Mouse (Mus musculus): Measurements from ENCODE around the gene Tvp23a.
A peak's percentile ranks its signal among the peaks of the same experiment; 100 is the strongest.

Tvp23a gene

DNA sequence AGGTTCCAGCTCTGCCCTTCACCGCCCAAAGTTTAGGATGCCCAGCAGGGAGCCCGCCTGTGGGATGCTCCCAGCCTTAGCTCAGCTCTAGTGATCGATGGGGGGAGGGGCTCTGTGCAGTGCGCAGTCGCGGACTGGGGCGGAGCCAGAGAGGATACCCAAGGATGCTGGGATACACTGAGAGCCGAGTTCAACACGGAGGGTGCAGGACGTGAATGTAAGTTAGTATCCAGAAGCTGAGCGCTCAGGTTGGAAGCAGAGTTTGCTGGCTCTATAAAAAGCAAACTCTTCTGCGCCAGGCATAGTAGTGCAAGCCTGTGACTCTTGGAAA, at the start of gene Tvp23a:
Tvp23a (minus strand) TSS at position 99 of the 331 bp plus-strand sequence.
- DNase-seq (ENCODE audit: low spot score): peak; percentile 73

DNA sequence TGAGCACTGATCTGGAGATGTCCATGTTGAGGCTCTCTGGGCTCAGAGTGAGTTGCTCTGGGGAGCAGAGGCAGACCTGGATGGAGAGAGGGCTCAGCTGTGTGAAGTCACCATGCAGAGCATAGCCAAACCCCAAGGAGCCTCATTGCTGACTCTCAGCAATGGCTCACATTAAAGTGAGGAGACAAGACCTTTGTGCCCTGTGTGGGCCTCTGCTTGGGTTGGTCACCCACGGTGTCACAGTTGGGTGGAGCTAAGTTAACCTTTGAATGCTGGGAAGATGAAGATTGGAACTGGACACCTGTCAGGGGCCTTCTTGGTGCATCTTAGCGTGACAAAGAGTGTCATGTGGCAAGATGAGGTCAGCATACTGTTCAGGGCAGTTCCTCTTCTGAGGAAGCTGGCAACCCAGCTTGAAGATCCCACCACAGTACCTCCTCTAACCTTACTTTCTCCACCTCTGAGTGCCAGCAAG, 48.7 kb upstream of the Tvp23a start:
- DNase-seq (ENCODE audit: low spot score): no peak

DNA sequence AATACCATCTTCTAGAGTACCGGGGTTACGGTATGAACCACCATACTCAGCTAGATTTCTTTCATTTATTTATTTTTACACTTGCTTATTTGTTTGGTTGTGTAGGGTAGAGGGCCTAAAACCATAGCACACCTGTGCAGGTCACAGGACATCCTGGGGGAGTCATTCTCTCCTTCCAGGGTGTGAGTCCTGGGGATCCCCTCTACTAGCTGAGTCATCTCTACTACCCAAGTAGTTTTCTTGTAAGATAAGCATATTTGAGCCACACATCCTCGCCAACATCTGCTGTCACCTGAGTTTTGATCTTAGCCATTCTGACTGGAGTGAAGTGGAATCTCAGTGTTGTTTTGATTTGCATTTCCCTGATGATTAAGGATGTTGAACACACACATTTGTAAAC, 45.4 kb upstream of the Tvp23a start:
- no peak for DNase-seq (ENCODE audit: low spot score)

DNA sequence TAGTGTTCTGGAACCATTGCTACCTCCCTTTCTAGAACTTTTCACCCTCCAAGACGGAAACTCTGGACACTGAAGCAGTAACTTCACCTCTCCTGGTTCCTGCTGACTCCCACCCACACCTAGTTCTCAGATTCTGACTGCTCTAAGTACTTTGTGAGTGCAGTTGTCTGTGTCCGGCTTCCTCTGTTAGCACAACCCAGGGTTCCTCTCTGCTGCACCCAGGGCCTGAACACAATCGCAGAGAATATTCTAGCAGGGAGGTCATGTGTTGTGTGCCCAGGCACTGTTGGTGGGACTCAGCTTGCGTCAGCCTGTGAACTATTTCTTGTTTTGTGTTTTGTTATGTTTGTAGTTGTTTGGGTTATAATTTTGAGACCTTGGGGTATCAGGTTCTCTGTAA, 44.6 kb upstream of the Tvp23a start:
- DNase-seq (ENCODE audit: low spot score): no peak

DNA sequence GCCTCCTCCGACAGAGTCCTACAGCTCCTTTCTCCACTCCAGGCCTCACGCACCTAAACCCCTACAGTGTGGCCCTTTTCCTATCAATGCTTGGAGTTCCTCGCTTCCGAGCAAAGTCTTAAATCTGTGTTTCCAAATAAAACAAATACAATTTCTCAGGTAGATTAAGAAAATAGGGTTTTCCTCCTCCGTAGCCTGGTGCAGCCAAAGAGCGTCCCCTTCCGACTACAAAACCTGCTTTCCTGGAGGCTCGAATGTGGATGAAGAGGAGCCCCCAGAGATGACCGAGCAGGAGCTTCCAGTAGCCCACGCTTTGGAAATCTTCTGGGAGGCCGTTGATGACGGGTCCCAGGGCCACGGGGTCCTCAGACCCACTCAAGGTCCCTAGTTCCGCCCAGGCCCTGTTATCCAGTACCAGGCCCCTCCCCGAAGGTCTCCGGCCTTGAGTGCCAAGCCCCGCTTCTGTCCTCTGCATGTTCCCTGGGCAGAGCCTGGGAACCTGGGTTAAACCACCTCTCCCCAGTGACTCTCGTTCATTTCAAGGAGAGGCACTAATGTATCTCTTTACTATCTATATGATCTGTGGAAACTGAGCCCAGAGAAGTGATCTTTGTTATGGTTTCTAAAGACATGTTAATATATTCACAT, 43.5 kb upstream of the Tvp23a start:
- DNase-seq (ENCODE audit: low spot score): no peak

DNA sequence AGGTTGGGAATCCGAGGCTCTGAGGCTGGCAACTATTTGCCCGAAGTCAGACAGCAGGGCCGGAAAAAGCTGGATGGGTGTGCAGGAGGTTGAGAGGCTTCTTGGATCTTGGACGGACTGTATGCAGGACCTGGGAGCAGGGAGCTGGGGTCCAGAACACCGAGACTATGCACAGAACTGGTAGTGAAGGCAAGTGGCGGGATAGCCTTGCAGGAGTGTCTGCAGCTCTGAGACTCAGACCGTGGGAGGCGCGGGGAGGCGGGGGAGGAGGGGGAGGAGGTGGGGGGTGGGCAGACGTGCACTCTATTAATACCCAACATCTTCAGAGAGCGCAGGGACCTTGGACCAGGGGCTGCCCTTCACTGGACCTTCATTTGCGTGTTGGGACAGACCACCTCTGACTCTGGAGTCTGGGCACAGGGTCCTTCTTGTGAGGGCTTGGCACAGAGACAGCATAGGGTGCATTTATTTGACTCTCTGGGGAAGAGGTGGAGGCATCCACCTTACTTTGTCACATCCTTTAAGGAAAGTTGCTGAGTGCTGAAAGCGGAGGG, 42.8 kb upstream of the Tvp23a start:
- DNase-seq (ENCODE audit: low spot score): no peak

GRCm38 (mm10) chr16:10489483-10489882, 42.3 kb upstream of the Tvp23a start:
- no peak for DNase-seq (ENCODE audit: low spot score)

GRCm38 (mm10) chr16:10488769-10489481, 41.8 kb upstream of the Tvp23a start:
- DNase-seq (ENCODE audit: low spot score): no peak

GRCm38 (mm10) chr16:10487895-10488493, 40.8 kb upstream of the Tvp23a start:
- no peak for DNase-seq (ENCODE audit: low spot score)

- no peak for DNase-seq (ENCODE audit: low spot score)
These were observed 39.8 kb upstream of the Tvp23a start for GRCm38 (mm10) chr16:10486993-10487392.

GRCm38 (mm10) chr16:10482343-10482742, 35.2 kb upstream of the Tvp23a start:
- no peak for DNase-seq (ENCODE audit: low spot score)

GRCm38 (mm10) chr16:10479857-10480256, 32.7 kb upstream of the Tvp23a start, which contains the start of gene Ciita:
Gene Ciita (plus strand): TSS chr16:10480059.
- no peak for DNase-seq (ENCODE audit: low spot score)

DNA sequence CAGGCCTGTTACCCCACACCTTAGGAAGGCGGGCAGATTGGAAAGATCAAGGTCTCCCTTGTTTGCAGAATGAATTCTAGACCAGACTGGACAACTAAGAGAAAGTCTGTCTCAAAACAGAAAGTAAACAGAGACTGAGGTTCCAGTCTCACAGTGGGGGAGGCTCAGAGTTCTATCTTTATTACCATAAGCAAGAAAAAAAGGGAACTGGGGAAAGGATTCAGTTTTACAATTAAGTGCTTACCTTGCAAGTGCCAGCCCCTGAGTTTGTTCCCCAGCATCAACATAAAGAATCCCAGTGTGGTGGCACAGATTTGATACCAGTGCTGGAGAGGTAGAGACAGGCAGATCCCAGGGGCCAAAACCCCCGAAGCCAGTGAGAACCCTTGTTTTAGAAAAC, 28.8 kb upstream of the Tvp23a start:
- no peak for DNase-seq (ENCODE audit: low spot score)

DNA sequence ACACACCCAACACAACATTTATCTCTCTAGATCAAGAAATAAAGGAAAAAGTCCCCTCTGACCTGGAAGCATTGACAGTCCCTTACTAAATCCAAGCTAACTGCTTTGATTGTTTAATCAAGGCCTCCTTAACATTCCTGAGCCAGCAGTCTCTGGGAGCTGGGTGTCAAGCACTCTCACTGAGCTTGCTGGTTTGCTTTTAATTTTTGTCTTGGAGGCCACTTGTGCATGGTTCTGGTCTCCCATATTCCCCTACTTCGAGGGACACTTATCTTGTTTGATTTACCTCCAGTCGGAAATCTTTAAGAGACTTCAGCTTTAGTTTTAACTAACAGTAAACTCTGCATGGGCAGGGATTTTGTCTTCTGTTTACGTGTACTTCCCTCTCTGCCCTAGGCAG, 27.8 kb upstream of the Tvp23a start:
- DNase-seq (ENCODE audit: low spot score): no peak

GRCm38 (mm10) chr16:10471950-10472349, 24.8 kb upstream of the Tvp23a start:
- no peak for DNase-seq (ENCODE audit: low spot score)

DNA sequence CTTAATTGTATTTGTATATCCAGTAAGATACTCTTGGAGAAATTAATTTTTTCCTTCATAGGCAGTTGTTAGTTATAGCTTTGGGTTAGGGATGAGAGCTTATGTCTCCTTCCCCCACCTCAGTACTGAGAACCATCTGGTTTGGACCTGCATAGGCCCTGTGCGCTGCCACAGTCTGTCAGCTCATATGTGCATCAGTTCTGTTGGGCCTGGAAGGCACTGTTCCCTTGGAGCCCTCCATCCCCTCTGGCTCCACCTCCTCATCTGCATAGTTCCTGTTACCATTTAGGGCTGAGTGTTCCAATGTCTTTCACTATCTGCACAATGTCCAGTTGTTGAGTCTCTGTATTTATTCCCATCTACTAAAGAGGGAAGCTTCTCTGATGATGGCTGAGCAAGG, 21.0 kb upstream of the Tvp23a start:
- no peak for DNase-seq (ENCODE audit: low spot score)

- no peak for DNase-seq (ENCODE audit: low spot score)
These were observed 20.4 kb upstream of the Tvp23a start for GRCm38 (mm10) chr16:10467391-10468107.

DNA sequence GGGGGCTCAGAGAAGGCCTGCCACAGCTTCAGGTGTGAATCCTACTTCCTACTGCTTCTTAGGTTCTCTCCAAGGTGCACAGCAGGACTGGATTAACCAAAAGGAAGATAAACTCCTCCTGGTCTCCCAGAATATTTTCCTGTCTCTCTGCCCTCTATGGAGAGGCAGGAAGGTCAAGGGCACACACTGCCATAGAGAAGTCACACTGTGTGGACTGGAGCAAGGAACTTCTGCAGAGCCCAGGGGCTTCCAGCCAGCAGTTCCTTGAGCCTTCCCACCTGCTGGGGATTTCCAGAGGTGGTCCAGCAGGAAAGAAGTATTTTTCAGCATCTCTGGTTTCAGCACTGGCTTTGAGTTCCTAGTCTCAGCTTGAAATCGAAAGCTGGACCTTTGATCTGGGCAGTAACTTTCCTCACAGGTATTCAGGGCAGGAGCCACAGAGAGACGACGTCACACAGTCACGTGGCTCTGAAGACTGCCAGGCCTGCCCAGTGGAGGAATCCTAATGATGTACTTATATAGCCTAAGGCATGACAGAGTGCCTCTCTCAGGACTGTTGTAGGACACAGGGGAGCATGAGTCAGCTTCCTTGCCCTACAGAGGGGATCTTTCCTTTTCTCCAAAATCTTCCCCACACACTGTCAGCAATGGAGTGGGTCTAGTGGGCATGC, 18.0 kb upstream of the Tvp23a start:
- DNase-seq (ENCODE audit: low spot score): peak; percentile 42

DNA sequence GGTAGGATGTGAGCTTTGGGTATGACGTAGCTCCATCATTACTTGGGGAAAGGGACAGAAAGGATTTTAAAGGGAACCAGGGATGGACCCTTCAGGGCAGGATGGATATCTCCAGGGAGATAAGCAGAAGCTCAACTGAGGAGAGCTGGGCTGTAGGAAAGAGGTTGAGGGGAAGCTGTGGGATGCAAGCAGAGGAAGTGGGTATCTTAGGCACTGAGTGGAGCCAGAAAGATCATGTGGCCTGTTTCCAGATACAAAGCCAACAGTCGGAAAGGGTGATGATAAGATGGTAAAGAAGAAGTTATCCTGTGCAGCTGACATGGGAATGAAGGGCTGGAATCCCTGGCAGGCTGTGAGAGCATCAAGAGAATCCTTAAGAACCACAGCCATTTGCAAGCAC, 14.0 kb upstream of the Tvp23a start:
- no peak for DNase-seq (ENCODE audit: low spot score)

- DNase-seq (ENCODE audit: low spot score): no peak
These were observed 13.0 kb upstream of the Tvp23a start for GRCm38 (mm10) chr16:10460188-10460587.

DNA sequence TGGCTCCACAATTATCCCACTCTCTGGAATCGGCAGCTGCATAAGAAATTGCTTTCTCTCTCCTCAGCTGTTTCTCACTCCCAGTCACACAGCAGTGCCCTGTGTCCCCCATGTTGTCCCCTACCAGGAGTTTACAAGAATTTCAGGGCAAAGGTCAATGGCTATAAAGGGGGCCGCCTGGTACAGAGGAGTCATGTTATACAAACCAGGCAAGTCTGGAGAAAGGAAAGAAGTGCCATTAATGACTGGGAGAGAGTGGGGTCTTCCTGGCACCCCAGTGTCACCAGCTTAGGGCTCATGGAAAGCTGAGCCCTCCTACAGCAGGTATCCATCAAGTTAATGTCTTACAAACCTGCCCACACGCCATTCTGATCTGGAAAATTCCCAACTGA, 7.4 kb upstream of the Tvp23a start:
- DNase-seq (ENCODE audit: low spot score): peak; percentile 60
